In the genomic region with DNA sequence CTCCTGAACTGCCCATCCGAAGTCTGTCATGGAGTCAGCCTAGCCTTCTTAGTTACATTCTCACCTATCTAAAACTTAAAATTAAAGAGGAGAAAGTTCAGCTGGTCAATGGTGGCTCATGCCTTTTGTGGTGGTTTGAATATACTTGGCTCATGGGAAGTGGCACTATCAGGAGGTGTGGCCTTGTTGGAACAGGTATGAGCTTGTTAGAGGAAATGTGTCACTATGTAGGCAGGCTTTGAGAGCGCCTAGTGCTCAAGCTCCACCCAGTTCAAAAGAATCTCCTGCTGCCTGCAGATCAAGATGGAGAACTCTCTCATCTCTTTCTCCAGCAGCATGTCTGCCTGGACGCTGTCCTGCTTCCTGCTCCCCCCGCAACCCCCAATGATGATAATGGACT, we compare ENCODE assay signal across 19 mouse cellular contexts.
"Had no signal": no experiment of that assay in that cellular context is flagged by ENCODE, and none has a peak within 500 bp of the region (broad histone marks: within the 10 kb centered on the region; RNA-seq: fewer than 3 reads in every experiment).

No protein-coding gene starts in this region.

- H3K9me3 ChIP-seq: liver, embryonic 15.5 days; lung, embryonic 15.5 days; megakaryocyte, embryonic 14.5 days; midbrain, embryonic 13.5 days; midbrain, embryonic 15.5 days; neural tube, embryonic 12.5 days had no signal

- H3K9ac ChIP-seq: liver, embryonic 15.5 days; liver, postnatal 0 days; lung, embryonic 15.5 days; midbrain, embryonic 13.5 days; midbrain, embryonic 15.5 days; neural tube, embryonic 12.5 days had no signal

- H3K27me3 ChIP-seq: midbrain, embryonic 13.5 days; midbrain, embryonic 15.5 days; neural tube, embryonic 12.5 days had no signal

- H3K27ac ChIP-seq: liver, embryonic 15.5 days; lung, embryonic 15.5 days; macrophage; midbrain, embryonic 13.5 days; midbrain, embryonic 15.5 days; neural tube, embryonic 12.5 days had no signal

- ATAC-seq: liver, postnatal 0 days; midbrain, embryonic 13.5 days; midbrain, embryonic 15.5 days had no signal

- H3K4me2 ChIP-seq: liver, embryonic 15.5 days; lung, embryonic 15.5 days; midbrain, embryonic 11.5 days; midbrain, embryonic 13.5 days; midbrain, embryonic 15.5 days; neural tube, embryonic 12.5 days had no signal

- H3K36me3 ChIP-seq: liver, embryonic 15.5 days; lung, embryonic 15.5 days; midbrain, embryonic 13.5 days; midbrain, embryonic 15.5 days; neural tube, embryonic 12.5 days had no signal

- H3K4me3 ChIP-seq: liver, embryonic 15.5 days; lung, embryonic 15.5 days; megakaryocyte, embryonic 14.5 days; midbrain, embryonic 13.5 days; midbrain, embryonic 15.5 days; neural tube, embryonic 12.5 days had no signal

- H3K4me1 ChIP-seq: liver, embryonic 15.5 days; megakaryocyte, embryonic 14.5 days; neural tube, embryonic 12.5 days had no signal

- DNase-seq: liver, postnatal 0 days; lung, adult 2 months; lung, postnatal 10 days; lung, postnatal 36 days; right cerebral cortex, adult 18-20 months; right cerebral cortex, postnatal 25 days; right cerebral cortex, postnatal 4 days; spleen, adult 18-20 months; thymus, adult 2 months; thymus, postnatal 25 days; thymus, postnatal 4 days had no signal
